Mouse (Mus musculus) adrenal gland, adult 2 months (tissue): ENCODE data around the gene Tenm2. TPM values are rescaled to one million over a fixed set of nuclear protein-coding genes. Genes with fewer than 3 reads are reported as not detected.

Experiments
- DNase-seq: peaks from one replicate; pipeline ENCODE4 v3.0.0; 2021
- polyA plus RNA-seq: library from polyadenylated mRNA; depleted of rRNA; stranded (reverse); fragments of >200 nt; gene quantifications from 2 replicates; pipeline ENCODE4 v1.2.3, GENCODE M21; 2012
- total RNA-seq, 2 experiments: library from RNA; stranded (reverse); gene quantifications; 2 replicates each; pipeline ENCODE4 v1.2.3; 2021

Gene Tenm2
- total and polyA plus RNA-seq, 3 experiments, result 0.08 to 0.86 (median 0.23) TPM

DNA sequence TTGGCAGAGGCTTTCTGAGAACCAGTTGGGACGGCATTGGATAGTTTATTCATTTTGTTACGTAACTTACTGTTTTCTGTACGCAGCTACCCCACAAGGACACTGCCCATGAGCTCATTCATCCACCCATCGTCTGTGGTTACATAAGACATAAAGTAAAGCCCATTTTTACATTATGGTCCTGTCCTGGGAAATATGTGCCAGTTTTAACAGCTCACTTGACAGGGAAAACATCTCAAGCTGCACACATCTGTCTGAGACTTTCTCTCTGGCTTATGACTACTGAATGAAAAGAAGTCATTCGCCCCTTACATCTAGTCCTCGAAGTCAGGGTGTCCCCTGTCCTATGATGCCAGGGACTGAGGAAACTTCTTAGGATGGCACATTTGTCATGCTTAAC is 884.4 kb downstream of the Tenm2 start:
- DNase-seq, result peak; percentile 21

DNA sequence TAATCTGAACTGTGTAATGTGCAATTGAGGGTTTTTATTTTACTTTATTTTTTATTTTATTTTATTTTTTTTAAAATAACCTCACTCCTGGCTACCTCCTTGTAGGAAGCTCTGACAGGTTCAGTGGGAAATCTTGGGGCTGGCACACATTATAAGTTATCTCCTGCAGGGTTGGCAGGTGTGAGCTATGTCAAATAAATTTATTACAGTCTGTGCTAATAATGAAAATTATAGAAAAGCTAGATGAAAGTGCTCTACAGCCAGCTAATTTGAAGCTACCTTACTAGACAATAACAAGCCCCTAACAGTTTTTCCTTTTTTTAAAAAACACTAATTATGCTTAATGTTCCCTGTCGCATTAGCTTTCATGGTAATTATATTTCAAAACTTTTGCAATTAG is 885.5 kb downstream of the Tenm2 start:
- no peak for DNase-seq

DNA sequence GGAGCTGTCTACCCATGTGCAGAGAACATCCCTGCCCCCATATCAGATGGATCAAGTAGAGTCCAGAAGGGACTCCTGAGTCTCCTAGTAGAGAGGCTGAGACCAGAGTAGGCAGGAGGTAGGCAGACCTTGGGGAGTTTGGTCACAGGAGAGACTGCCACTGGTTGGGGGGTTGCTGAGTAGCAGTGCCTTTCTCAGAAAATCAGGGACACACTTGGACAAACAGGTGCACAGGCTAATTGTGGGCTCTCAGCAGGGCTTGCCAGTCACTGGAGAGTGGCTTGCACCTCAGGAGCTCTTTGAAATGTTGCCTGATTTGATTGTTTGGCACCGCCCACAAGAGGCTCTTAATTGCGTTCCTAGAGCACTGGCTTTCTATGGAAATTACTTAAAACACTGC is 885.9 kb downstream of the Tenm2 start:
- no peak for DNase-seq

DNA sequence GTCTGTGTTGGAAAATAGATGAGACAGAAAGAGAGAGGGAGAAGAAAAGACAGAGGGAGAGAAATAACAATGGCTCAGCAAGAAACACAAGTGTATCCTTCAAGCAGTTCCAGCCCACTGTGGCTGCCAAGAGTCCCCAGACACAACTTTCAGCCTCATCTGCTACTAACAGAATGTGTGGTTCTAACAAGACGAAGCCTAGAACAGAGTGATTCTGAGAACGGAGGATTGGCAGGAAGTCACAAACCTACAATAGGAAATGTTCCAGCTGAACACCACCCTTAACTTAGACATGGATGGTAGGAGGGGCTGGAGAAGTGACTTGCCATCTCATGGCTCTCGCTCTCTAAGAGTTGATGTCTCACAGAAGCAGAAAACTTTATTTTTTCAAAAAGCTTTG is 894.0 kb downstream of the Tenm2 start:
- no peak for DNase-seq

DNA sequence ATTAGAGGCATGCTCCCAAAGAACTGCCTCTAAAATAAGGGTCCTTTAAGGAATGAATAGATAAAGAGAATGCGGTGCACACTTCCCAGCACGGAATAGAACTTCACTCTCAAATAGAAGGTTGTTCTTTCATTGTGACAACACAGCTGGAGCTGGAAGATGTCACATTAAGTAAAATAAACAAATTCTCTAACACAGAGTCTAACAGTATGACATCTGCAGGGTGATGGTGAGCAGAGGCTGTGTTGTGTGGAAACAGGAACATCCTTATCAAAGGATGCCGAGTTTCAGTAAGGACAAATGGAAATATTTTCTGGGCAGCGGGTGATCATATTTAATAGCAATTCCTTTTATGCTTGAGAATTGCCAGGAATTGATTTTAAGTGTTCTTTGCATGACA is 897.3 kb downstream of the Tenm2 start:
- DNase-seq, result no peak

DNA sequence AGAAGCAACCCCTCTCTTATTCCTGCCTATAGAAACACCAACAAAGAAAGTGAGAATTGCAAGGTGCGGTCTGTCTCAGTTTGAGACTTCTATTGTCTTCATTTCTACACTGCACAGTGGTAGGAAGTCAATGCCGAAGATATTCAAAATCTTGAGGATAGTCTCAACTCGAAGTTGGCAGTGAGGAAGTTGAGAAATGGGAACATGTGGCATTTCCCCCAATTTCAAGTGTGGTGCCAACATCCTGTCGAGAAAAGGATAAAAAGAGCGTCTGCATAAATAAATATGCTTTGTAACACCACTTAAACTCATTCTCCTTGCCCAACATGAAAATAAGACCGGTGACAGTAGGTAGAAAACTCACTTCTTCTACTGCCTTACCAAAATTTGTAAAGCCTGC is 898.7 kb downstream of the Tenm2 start:
- no peak for DNase-seq

DNA sequence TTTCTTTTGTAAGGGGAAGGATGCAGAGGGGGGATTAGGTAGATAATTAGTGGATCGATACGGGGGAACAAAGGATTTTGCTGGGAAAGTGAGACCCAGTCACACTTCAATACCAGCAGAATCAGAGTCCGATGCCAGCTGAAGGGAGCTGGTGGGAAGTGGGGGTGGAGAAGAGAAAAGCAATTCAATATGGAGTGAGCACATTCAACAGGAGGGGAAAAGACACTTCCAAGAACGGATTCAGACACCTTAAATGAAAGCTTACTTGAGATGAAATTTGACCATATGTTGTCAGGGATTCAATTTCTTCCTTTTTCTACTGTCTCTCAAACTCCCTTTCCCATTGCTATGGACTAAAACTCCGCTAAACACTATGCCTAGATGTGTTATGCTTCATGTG is 900.6 kb downstream of the Tenm2 start:
- no peak for DNase-seq

DNA sequence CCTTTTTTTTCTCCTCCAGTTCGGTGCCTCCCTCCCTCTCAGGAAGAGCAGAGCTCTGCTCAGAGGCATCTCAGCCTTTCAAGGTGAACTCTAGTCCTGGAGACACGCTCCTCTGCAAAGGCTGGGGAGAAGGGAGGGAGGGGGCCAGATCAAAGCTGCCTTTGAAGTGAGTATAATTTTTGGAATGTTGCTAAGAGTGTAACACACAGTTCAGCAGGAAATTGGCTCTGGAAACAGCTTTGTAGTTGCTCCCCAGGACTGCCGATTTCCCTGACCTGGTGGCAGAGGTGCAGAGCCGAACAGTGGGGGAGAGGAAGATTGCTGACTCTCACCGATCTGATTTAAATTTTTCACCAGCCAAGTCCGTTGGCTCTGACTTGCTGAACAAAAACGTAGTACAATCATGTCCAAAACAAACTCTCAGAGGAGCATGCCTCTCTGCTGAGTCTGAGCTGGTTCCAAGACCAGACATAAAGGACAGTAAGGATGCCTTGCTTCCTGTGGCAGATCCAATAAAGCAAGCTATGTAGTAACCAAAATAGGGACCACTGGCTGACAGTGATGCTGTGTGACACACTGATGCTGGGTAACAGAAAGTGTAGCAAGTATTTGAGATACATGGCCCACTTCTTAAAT is 901.5 kb downstream of the Tenm2 start:
- DNase-seq, result peak; percentile 62

DNA sequence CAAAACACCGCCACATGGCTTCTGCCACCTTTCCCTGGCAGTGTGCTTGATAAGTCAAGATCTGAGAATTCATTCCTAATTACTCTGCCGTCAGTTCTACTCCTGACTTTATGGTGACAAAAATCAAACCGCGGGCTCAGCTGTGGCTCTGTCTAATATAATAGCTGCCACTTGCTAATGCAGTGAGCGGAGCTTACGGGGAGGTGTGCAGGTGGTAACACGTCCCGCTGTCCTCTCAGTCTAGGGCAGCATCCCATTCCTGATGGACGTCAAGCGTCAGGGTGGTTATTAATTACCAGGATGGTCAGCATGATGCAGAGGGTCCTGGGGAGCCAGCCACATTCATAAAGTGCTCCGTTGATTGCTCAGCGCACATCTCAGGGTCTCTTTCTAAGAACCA is 903.5 kb downstream of the Tenm2 start:
- no peak for DNase-seq

DNA sequence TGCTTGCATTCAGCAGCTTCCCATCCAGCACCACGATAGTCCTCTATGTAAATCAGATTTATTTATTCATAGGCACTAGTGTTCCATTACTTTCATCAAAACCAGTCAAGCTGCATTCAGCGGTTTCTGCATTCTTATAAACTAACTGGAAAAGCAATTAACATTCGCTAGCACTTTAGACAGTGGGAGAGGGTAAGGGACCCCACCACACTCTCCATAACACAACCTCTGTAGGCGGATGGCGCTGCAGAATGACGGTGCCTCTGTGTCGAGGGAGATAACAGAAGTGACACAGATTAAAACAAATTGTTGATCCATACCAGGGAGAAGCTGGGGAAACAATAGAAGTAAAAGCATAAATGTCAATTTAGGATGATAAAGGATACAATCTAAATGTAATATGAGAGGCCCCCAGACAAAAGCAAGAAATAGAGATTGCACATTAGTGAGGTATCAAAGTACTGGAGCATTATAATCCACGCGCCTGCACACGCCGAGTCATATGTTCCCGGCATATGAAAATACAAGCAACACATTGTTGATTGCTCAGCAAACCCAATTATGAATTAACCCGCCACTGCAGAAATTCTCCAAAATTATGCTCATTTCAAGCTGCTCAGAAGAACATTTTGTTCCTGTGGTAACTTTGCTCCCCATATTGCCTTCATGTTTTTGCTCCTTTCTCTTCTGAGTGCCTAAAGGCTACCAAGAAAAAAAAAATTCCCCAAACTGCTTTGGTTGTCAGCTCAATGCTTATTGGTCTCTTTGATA is 904.2 kb downstream of the Tenm2 start:
- no peak for DNase-seq

DNA sequence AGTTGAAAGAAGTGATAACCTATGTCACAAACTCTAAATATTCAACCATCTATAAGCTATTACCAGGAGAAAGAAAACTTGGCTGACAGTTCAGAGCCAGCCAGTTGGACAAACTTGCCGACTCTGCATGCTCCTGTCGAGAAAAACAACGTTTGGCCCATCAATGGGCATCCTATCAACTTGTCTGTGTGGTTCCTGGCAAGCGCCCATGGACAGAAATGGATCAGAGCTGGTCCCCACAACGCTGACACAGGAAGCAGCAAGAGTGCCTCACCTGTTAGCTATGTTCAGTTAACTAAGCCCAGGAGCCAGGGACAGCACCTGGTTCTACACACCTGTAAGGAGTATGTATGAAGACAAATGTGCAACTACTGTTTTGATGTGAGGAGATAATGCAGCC is 908.5 kb downstream of the Tenm2 start:
- no peak for DNase-seq

DNA sequence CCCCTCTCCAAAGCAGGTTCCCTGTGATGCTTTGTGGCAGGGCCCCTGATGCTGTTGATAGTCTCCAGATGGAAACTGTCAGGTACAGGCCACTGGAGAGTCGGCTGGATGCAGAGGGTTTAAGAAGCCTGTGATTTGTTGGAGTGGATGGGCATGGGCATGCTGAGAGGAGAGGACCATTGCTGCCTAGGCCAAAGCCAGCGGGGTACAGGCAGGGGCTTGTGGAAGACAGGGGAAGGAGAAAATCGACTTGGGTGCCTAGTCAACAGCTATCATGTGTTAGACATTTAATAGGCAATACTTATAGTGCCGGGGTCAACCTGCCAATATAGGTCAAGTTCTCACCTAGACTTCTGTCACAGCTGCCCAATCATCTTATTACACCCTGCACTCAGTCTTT is 926.4 kb downstream of the Tenm2 start:
- DNase-seq, result no peak

DNA sequence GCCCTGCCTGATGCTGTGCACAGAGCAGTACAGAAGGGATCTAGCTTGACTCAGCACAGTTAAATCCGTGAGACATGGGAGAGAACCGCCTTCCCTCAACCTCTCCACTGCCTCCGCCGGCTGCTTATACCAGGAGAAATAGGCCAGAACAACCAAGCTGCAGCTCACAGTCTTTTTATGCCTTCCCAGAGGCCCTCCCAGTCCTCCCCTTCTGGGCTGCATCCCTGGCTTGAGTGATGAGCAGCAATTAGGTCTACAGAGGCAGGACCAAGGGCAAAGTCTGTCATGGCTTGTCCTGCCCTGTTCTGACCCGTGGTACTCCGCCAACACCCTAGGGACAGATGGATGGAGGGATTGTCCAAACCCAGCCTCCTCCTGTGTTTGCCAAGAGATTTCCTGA is 928.5 kb downstream of the Tenm2 start:
- no peak for DNase-seq

DNA sequence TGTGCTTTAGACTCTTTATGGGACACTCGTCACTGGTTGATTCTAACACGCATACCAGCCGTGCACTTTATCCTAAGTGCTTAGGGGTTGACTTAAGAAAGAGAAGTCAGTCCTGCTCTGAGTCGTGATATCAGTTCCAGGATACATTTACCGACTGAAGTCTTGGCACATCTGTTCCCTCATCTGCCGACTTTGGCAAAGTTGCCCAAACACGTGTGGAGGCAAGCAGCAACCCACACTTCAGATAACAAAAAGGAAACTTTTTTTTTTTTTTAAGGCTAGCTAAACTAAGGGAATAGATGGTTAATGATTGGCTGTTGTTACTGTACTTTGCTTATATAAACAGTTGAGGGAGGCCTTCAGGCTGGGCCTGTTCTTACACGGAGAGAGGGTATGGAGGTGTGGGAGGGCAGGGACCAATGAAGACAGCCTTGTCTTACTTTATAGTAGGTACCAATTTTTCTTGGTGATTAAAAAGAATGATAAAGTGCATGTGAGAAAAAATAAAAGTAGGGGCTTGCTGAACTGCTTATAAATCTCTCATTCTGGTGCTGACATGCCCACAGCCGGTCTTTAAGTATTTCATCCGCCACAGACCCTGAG is 930.3 kb downstream of the Tenm2 start:
- no peak for DNase-seq

DNA sequence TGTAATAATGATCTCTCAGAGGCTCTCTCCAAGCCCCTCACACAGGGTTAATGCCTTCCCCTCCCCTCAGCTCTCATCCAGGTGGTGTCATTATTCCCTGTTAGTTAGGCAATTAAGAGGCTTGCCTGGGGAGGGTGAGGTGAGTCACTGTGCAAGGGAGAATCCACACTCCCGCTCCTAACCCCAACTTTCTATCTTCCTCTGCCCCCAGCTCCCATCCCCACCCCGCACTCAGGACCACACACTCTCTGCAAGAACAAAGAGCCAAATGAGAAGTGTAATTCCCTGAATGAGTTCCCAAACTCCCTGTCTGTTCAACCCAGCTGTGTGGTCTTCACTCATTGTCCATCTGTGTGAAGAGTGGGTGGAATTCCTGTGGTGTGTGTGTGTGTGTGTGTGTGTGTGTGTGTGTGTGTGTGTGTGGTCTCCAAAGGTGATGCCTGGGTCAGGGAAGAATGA is 932.8 kb downstream of the Tenm2 start:
- no peak for DNase-seq

DNA sequence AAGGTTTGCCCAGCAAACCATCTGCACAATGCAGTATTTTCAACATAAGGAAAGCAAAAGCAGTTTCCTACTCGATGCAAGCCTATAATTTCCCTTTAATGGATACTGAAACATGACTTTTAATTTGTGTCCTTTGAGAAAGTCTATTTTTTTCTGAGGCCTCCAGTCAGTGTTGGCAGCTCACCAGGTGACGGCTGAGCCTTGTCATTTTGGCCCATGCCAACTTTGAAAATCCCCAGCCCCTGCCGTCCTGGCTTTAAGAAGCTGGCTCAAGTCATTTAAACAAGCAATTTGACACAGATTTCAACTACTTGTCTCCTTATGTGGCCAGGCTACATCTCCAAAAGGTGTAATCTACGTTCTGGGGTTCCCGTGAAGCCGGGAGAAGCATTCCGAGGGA is 933.7 kb downstream of the Tenm2 start:
- DNase-seq, result peak; percentile 35

DNA sequence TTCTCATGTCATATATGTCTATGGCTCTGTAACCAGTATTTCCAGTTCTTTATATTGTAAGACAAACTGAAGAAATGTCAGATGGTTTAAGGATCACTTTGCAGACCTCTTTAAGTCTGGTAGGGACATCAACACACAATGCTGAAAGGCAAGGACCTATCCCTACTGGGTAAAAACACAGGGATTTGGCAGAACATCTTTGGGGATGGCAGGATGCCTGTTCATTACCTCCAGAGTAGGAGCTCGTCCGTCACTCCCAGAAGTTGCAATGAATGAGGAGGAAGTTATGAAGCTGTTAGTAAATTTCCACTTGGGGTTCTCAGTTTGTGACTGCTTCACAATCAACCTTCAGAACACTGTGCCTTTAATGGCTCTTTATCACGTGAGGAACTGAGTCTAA is 939.2 kb downstream of the Tenm2 start:
- no peak for DNase-seq

DNA sequence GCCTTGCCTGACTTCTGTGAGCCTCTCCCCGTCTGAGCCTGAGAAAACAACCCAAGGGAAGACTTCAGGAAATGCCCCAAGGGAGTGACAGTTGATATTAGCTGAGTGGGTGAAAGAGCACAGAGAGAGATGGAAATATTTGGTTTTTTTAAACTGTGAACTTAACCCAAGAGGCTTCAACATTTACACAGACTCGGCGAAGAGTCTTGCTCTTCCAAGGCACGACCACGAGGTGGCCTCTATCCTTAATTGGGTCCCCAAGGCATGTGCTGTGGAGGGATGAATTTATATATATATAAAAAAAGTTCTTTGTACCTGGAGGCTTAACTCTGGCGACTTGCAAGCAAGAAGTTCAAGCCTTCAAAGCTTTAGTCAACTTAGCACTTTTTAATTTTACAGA is 943.6 kb downstream of the Tenm2 start:
- no peak for DNase-seq

DNA sequence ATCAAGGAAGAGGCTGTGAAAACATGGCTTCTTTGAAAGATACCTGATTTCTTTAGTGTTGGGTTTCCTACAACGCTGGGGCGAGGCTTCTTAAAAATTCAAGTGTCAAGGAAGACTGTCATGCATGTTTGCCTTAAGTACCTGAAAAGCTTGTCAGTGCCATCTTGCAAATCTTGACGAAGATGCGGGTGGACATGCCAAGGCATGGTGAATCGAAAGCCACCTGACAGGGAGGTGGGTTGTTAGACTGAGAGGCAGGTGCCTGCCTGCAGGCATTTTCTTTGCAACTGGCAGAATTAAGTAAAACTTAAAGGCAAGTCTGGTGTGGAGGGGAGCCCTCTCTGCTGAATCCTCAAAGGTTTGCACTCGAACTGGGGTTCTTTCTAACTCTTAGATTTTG is 949.5 kb downstream of the Tenm2 start:
- DNase-seq, result no peak

DNA sequence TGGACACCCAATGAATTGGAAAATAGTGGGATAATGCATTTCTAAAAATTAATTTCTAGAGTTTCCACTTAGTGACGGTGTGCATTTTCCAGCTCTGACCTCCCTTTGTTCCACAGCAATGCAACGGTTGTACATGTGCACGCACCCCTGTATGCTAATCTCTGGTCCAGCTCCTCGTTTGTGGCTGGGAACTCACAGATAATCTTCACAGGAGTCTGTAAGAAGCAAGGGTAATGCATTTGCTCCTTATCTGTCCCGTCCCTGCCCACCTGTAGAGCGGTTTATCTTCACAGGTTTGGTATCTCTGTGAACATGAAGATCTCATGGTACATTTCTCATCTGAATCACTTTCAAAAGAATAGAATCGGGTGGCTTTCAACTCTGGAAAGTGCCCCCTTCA is 955.2 kb downstream of the Tenm2 start:
- DNase-seq, result no peak

DNA sequence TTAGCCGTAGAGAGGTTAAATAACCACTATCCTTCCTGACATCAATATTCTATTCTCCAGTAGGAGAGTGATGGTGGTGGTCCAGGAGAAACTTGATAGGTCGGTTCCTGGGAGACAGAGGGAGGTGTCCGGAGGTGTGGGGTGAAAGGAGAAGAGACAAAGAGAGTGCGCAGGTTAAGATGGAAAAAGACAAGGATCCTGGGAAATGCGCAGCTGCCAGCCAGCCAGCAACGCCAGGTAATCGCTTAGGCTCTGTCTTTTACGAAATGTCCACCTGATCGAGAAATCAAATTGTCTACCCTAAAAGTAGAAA is 957.9 kb downstream of the Tenm2 start:
- no peak for DNase-seq

DNA sequence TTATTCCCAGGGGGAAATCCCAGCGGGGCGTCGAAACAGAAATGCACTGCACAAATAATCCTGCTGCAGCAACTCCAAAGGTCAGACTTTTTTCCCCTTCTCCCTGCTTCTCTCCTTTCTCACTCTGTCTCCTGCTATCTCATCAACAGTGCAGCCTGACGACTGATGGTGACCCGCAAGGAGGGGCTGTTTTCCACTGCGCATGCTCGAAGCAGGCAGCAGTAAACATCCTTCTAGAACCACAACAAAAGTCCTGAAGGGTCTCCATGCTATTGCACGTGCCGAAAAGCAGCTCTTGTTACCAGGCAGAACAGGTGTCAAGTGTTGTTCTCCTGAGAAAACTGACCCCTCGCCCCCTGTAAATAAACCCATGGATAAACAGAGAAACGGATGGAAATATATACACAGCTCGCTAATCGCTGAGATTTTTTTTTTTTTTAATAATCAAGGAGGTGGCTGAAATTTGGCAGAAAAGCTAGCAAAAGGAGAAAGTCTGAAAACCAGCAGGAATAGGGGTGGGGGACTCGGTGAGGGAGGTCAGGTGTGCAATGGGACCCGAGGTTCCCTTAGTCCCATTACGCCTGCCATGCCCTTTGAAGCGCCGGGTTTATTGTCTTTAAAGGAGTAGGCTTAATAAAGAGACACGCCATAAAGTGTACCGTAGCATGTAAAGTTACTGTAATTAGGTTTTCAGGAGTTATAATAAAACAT is 958.4 kb downstream of the Tenm2 start:
- DNase-seq, result no peak

DNA sequence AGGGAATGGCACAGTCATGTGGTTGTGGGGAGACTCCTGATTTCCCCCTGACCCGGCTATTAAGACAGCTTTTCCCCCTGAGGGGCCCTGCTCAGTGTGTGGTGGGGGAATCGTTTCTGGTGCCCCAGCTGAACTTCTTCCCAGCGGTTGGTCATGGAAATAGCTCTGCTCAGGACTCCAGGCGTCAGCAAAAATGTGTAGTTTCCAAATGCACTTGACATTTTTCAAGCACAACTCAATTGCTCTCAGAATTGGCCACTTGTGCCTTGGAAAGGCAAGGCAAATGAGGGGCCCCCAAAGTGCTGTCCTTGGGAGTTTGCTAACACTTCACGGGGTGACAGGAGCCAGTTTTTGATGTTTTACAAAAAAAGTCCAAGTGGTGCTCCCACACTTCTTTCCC is 959.7 kb downstream of the Tenm2 start:
- DNase-seq, result no peak
